Mouse (Mus musculus) limb, embryonic 14.5 days (tissue): ENCODE data around the gene Mapk14. TPM values are rescaled to one million over a fixed set of nuclear protein-coding genes. Genes with fewer than 3 reads are reported as not detected.
A peak's percentile ranks its signal among the peaks of the same experiment; 100 is the strongest.

Source experiments
- ATAC-seq: fragments of 200-750 bp; cut with Nextera tagmentation; 2 replicates; pipeline ENCODE4 v1.8.0; 2017; ENCODE audit warnings: low read depth, moderate number of reproducible peaks, moderate TSS enrichment; ENCODE audit not compliant: low FRiP score
- DNase-seq: peaks from one replicate; pipeline ENCODE4 v3.0.0-alpha.2; 2015; ENCODE audit warnings: low spot score
- H3K27ac ChIP-seq: fragments of 300-500 bp; sonication (generic); replicated peaks from 2 replicates; pipeline ENCODE4 v1.5.1; 2014; ENCODE audit warnings: low read depth, mild to moderate bottlenecking, low read length, moderate library complexity, mixed read lengths
- H3K27me3 ChIP-seq: fragments of 300-500 bp; sonication (generic); 2 replicates; pipeline ENCODE4 v1.6.1; 2014; ENCODE audit warnings: low read length, mixed read lengths; ENCODE audit not compliant: control insufficient read depth, insufficient read depth
- H3K36me3 ChIP-seq: fragments of 300-500 bp; sonication (generic); 2 replicates; pipeline ENCODE4 v1.6.1; 2014; ENCODE audit warnings: mild to moderate bottlenecking, low read length, moderate library complexity, mixed read lengths; ENCODE audit not compliant: control insufficient read depth, insufficient read depth
- H3K4me1 ChIP-seq: fragments of 300-500 bp; sonication (generic); 2 replicates; pipeline ENCODE4 v1.6.1; 2014; ENCODE audit warnings: antibody characterized with exemption, low read length, mixed read lengths; ENCODE audit not compliant: control insufficient read depth, insufficient read depth
- H3K4me2 ChIP-seq: fragments of 300-500 bp; sonication (generic); replicated peaks from 2 replicates; pipeline ENCODE4 v1.6.1; 2014; ENCODE audit warnings: low read depth, mild to moderate bottlenecking, low read length, moderate library complexity; ENCODE audit not compliant: severe bottlenecking
- H3K4me3 ChIP-seq: fragments of 300-500 bp; sonication (generic); replicated peaks from 2 replicates; pipeline ENCODE4 v1.5.1; 2014; ENCODE audit warnings: low read length
- H3K9ac ChIP-seq: fragments of 300-500 bp; sonication (generic); 2 replicates; pipeline ENCODE4 v1.6.1; 2014; ENCODE audit warnings: mild to moderate bottlenecking, low read depth, low read length, moderate library complexity; ENCODE audit not compliant: severe bottlenecking
- H3K9me3 ChIP-seq: fragments of 300-500 bp; sonication (generic); 2 replicates; pipeline ENCODE4 v1.6.1; 2016; ENCODE audit warnings: low read length; ENCODE audit not compliant: control insufficient read depth
- POLR2A ChIP-seq: fragments of 200-500 bp; IDR thresholded peaks from 2 replicates; pipeline ENCODE4 v1.8.0; 2012; ENCODE audit warnings: inconsistent platforms, mild to moderate bottlenecking, moderate library complexity, borderline replicate concordance; ENCODE audit not compliant: insufficient read depth, insufficient read length; ENCODE audit errors: extremely low read depth
- WGBS: fragments of 180-500 bp; shearing (Covaris S2); extraction: QIAGEN DNeasy Blood & Tissue Kit; methylation state at CpG from one replicate; pipeline ENCODE4 v1.1.7; 2014; 5-methylcytosine and 5-hydroxymethylcytosine counted together
- polyA plus RNA-seq, 2 experiments: library from polyadenylated mRNA; depleted of rRNA in 1 of 2; stranded (reverse) in 1 of 2; unstranded in 1 of 2; fragments of >200 nt; fragmentation: Nextera tagmentation in 1 of 2; extraction: Ambion mirVana in 1 of 2; gene quantifications; 2 replicates each; pipeline versions ENCODE4 v1.2.1 to v1.2.3; 2012 to 2014

The Mapk14 gene
- polyA plus RNA-seq, 2 experiments = 53.8 to 74.1 TPM

DNA sequence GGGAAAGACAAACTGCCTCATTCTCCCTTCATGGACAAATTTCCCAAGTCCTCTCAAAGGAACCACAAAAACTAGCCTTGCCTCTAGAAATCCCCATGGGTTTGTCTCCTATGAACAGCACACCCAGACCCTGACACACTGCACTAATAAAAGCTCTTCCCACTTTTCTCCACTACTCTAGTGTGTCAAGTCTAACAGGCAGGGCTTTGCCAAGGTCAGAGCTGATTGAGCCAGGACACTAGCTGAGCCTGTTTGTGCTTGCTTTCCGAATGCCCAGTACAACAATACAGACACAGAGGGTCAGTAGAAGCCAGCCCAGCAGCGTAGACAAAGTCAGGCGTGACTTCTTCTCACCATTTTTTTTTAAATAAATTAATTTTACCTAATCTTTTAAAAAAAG is 40.9 kb upstream of the Mapk14 start:
- no peaks in the 10 kb centered on the region for H3K27me3 ChIP-seq
- H3K4me3 ChIP-seq = no peak overlapping the region
- ATAC-seq (no peak), DNase-seq (no peak)
- WGBS = 75% methylated on average over 3 of the region's 3 CpGs
- H3K27ac ChIP-seq = no peak overlapping the region
- no peaks in the 10 kb centered on the region for H3K36me3 ChIP-seq
- no peak for TF ChIP-seq POLR2A
- H3K9me3 ChIP-seq = no peaks in the 10 kb centered on the region
- no peaks in the 10 kb centered on the region for H3K4me1 ChIP-seq
- no peak overlapping the region for H3K4me2 ChIP-seq
- no peak overlapping the region for H3K9ac ChIP-seq

DNA sequence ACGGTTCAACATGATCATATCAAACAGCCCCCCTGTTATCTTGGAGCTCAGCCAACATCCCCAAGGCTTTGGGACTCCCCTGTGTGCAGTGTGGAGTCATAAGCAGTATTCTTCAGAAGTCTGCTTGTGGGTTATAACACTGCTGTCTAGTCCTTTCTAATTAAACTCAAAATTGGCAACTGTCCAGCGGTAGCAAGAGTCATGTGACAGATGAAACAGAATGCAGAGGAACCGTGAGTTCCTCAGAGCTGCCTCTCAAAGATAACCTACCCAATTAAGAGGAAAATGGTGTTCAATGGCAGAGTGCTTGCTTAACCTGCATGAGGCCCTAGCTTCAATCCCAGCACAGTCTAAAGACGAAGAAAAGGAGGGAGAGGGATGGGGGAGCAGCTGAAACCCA is 33.2 kb upstream of the Mapk14 start:
- peak; percentile 50 for DNase-seq
- Histone ChIP-seq H3K9ac (no peak overlapping the region), H3K4me2 (no peak overlapping the region), H3K36me3 (no peaks in the 10 kb centered on the region), H3K4me3 (no peak overlapping the region), H3K27ac (no peak overlapping the region), H3K4me1 (no peaks in the 10 kb centered on the region), H3K9me3 (no peaks in the 10 kb centered on the region), H3K27me3 (no peaks in the 10 kb centered on the region)
- no peak for ATAC-seq
- no peak for TF ChIP-seq POLR2A
- 33% methylated on average over 4 of the region's 4 CpGs for WGBS

DNA sequence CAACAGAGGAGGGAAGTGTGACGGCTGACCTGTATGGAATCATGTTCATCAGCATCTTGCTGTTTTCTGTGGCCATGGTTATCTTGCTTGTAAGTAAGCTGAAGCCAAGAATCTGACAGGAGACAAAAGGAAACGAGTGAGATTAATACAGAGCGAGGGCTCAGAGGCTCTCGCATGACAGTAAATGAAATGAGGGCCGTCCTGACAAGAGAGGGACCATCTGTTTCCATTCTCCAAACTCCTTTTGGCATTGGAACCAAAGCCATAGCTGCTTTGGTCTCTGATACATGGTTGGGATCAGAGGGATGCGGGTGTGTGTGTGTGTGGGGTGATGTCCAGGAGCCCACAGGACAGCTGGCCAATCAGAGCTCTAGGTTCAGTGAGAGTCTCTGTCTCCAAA is 31.6 kb upstream of the Mapk14 start:
- ATAC-seq (no peak), DNase-seq (no peak)
- Histone ChIP-seq H3K9me3 (no peaks in the 10 kb centered on the region), H3K27me3 (no peaks in the 10 kb centered on the region), H3K4me3 (no peak overlapping the region), H3K27ac (no peak overlapping the region), H3K9ac (no peak overlapping the region), H3K36me3 (no peaks in the 10 kb centered on the region), H3K4me1 (no peaks in the 10 kb centered on the region), H3K4me2 (no peak overlapping the region)
- WGBS = 70% methylated on average over 6 of the region's 6 CpGs
- no peak for TF ChIP-seq POLR2A

DNA sequence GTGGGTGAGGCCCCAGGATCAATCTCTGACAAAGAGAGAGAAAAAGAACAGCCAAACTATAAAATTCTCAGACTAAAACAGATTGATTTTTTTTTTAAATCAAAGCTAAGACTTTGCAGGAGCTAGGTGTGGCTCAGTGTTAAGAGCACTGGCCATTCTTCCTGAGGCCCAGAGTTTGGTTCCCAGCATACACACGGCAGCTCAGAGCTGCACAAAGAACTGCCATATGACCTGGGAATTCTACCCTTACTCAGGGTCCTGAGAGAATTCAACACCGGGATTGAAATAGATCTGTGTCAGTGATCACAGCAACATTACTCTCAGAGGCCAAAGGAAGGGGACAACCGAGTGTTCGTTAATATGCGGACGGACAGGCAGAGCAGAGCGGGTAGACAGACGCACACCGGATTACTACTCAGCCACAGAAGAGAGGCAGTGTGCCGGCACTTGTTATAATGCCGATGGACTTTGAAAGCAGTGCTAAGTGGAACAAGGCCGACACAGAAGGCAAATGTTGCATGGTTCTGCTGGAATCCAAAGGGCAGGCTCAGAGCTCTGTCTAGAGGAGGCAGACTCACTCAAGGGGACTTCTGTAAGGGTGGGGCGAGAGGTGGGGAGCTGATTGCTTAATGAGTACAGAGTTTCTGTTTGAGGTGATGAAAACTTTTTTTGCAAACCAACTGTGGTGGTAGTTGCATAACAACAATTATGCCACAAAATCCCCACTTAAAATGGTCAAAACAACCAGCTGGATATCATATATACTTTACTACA is 8.6 kb upstream of the Mapk14 start:
- Histone ChIP-seq H3K36me3 (no peaks in the 10 kb centered on the region), H3K9ac (no peak overlapping the region), H3K9me3 (no peaks in the 10 kb centered on the region), H3K27me3 (no peaks in the 10 kb centered on the region), H3K4me2 (no peak overlapping the region), H3K4me3 (no peak overlapping the region), H3K4me1 (no peaks in the 10 kb centered on the region), H3K27ac (no peak overlapping the region)
- no peak for TF ChIP-seq POLR2A
- ATAC-seq = no peak
- DNase-seq = no peak
- WGBS = 77% methylated on average over 13 of the region's 13 CpGs

DNA sequence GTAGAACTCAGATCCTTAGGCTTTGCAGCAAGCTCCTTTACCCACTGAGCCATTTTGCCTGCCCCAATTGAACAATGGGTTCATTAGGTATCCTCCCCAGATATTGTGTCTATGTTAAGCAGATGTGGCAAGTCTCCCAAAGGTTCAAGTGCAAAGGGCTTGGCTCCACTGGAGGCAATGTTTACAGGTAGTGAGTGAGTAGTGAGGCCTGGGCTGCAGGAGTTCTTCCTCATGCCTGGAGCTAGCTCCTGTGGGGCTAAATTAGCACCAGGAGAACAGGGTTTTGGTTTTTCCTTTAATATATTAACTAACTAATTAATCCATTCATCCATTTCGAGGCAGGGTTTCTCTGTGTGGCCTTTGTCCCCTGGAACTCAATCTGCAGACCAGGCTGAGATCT is 7.5 kb upstream of the Mapk14 start:
- Histone ChIP-seq H3K27me3 (no peaks in the 10 kb centered on the region), H3K9ac (no peak overlapping the region), H3K9me3 (no peaks in the 10 kb centered on the region), H3K4me2 (no peak overlapping the region), H3K4me1 (no peaks in the 10 kb centered on the region), H3K27ac (no peak overlapping the region), H3K36me3 (no peaks in the 10 kb centered on the region), H3K4me3 (no peak overlapping the region)
- ATAC-seq = no peak
- DNase-seq = no peak
- WGBS = 50% methylated on average over 1 of the region's 1 CpGs
- TF ChIP-seq POLR2A = no peak

DNA sequence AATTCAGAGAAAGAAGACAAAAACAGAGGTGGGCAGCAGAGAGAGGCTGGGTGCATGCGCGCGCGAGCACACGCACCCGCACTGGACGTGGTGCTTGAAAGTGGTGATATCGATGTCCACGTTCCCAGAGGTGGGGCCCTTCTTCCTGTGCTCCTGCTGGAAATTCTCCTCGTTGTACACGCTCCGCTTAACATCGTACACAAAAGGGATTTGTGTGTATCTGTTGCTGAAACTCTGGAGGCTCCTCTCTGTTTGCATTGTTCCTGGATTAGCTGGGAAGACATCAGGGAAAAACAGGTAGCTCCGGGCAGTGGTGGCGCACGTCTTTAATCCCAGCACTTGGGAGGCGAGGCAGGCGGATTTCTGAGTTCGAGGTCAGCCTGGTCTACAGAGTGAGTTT is 6.5 kb upstream of the Mapk14 start:
- Histone ChIP-seq H3K27me3 (0 out of 2 replicates have a peak, but pooled peaks cover 3% of the 10 kb centered on the region), H3K4me3 (no peak overlapping the region), H3K9ac (no peak overlapping the region), H3K27ac (no peak overlapping the region), H3K4me1 (peaks cover 4% of the 10 kb centered on the region), H3K4me2 (no peak overlapping the region), H3K9me3 (no peaks in the 10 kb centered on the region), H3K36me3 (no peaks in the 10 kb centered on the region)
- WGBS = 83% methylated on average over 19 of the region's 19 CpGs
- DNase-seq = no peak
- ATAC-seq = no peak
- TF ChIP-seq POLR2A = no peak
